Mouse (Mus musculus) leukemia stem cell, adult 10-12 weeks (primary cell): Measurements from ENCODE around the gene Vegfc. TPM values are rescaled to one million over a fixed set of nuclear protein-coding genes. Genes with fewer than 3 reads are reported as not detected.

Experiments
- polyA plus RNA-seq: library from polyadenylated mRNA; stranded (reverse); fragments of >175 nt; gene quantifications from 2 replicates; pipeline ENCODE4 v1.2.3, GENCODE M21; 2012; ENCODE audit warnings: low replicate concordance

Vegfc gene
- 0.09 TPM in 1 of 2 replicates, not detected in the other for polyA plus RNA-seq

GRCm38 (mm10) chr8:54077271-54078120 is at the start of gene Vegfc:
TSS of gene Vegfc (plus strand) at chr8:54077606.

